Mouse (Mus musculus) embryonic facial prominence, embryonic 12.5 days (tissue): ENCODE measurements around the gene Dcaf11. TPM values are rescaled to one million over a fixed set of nuclear protein-coding genes. Genes with fewer than 3 reads are reported as not detected.

Experiments used
- ATAC-seq: fragments of 200-750 bp; cut with Nextera tagmentation; 2 replicates; pipeline ENCODE4 v1.8.0; 2017; ENCODE audit not compliant: insufficient number of reproducible peaks, insufficient read depth, low FRiP score, low TSS enrichment
- H3K27ac ChIP-seq: fragments of 300-500 bp; sonication (generic); 2 replicates; pipeline ENCODE4 v1.5.1; 2016; ENCODE audit warnings: mild to moderate bottlenecking
- H3K27me3 ChIP-seq: fragments of 300-500 bp; sonication (generic); 2 replicates; pipeline ENCODE4 v1.6.1; 2016; ENCODE audit warnings: mild to moderate bottlenecking, moderate library complexity
- H3K36me3 ChIP-seq: fragments of 300-500 bp; sonication (generic); 2 replicates; pipeline ENCODE4 v1.6.1; 2016; ENCODE audit warnings: mild to moderate bottlenecking
- H3K4me1 ChIP-seq: fragments of 300-500 bp; sonication (generic); 2 replicates; pipeline ENCODE4 v1.6.1; 2016
- H3K4me2 ChIP-seq: fragments of 300-500 bp; sonication (generic); replicated peaks from 2 replicates; pipeline ENCODE4 v1.6.1; 2016; ENCODE audit warnings: mild to moderate bottlenecking, moderate library complexity
- H3K4me3 ChIP-seq: fragments of 300-500 bp; sonication (generic); 2 replicates; pipeline ENCODE4 v1.5.1; 2016; ENCODE audit warnings: mild to moderate bottlenecking
- H3K9ac ChIP-seq: fragments of 300-500 bp; sonication (generic); 2 replicates; pipeline ENCODE4 v1.6.1; 2016; ENCODE audit warnings: mild to moderate bottlenecking, moderate library complexity
- H3K9me3 ChIP-seq: fragments of 300-500 bp; sonication (generic); 2 replicates; pipeline ENCODE4 v1.6.1; 2016; ENCODE audit warnings: mild to moderate bottlenecking, moderate library complexity
- WGBS: fragments of 180-500 bp; shearing (Covaris S2); methylation state at CpG from one replicate; pipeline ENCODE4 v1.1.7; 2016; 5-methylcytosine and 5-hydroxymethylcytosine counted together
- polyA plus RNA-seq: library from polyadenylated mRNA; unstranded; fragments of >200 nt; fragmentation: Nextera tagmentation; extraction: Ambion mirVana; gene quantifications from 2 replicates; pipeline ENCODE4 v1.2.1, GENCODE M21; 2016

The Dcaf11 gene
- polyA plus RNA-seq, 1 experiment from 2014 or later = 71.3 TPM

- H3K9me3 ChIP-seq = no peaks in the 10 kb centered on the region
- H3K4me3 ChIP-seq = no peak overlapping the region
- no peak for ATAC-seq
- peak overlapping the region; percentile 26; the same call in 1 of the 2 replicates for H3K4me2 ChIP-seq
- no peaks in the 10 kb centered on the region for H3K4me1 ChIP-seq
- 75% methylated on average over 16 of the region's 16 CpGs for WGBS
- no peaks in the 10 kb centered on the region for H3K27me3 ChIP-seq
- H3K27ac ChIP-seq = no peak overlapping the region
- H3K36me3 ChIP-seq = peaks cover 17% of the 10 kb centered on the region
- H3K9ac ChIP-seq = no peak overlapping the region
These were observed 16.6 kb downstream of the Dcaf11 start for GRCm38 (mm10) chr14:55576376-55576775.

- peak; percentile 85 for ATAC-seq
- H3K9ac ChIP-seq = peak within 1 kb of the TSS; percentile 85
- no peaks in the 10 kb centered on the region for H3K27me3 ChIP-seq
- H3K27ac ChIP-seq = peak within 1 kb of the TSS; percentile 79
- H3K4me3 ChIP-seq = peak within 1 kb of the TSS; percentile 73
- no peaks in the 10 kb centered on the region for H3K4me1 ChIP-seq
- 1% methylated on average over 32 of the region's 32 CpGs for whole genome bisulfite sequencing
- H3K36me3 ChIP-seq = peaks cover 22% of the 10 kb centered on the region
- no peaks in the 10 kb centered on the region for H3K9me3 ChIP-seq
- peak within 1 kb of the TSS; percentile 81 for H3K4me2 ChIP-seq
These were observed 18.3 kb downstream of the Dcaf11 start, which contains the start of gene Psme1 for GRCm38 (mm10) chr14:55577871-55578667. Gene Psme1, plus strand, starts transcription at chr14:55578123.

GRCm38 (mm10) chr14:55578668-55579269 is 19.0 kb downstream of the Dcaf11 start:
- H3K4me3 ChIP-seq = peak overlapping the region; percentile 73

GRCm38 (mm10) chr14:55579511-55580496 is 20.0 kb downstream of the Dcaf11 start:
- no peak overlapping the region for H3K4me3 ChIP-seq
- no peak overlapping the region for H3K4me2 ChIP-seq
- no peaks in the 10 kb centered on the region for H3K9me3 ChIP-seq
- H3K27me3 ChIP-seq = no peaks in the 10 kb centered on the region
- WGBS = 88% methylated on average over 23 of the region's 23 CpGs
- no peak overlapping the region for H3K9ac ChIP-seq
- peaks cover 4% of the 10 kb centered on the region; the same call in 1 of the 2 replicates for H3K4me1 ChIP-seq
- ATAC-seq = no peak
- no peak overlapping the region for H3K27ac ChIP-seq
- peaks cover 22% of the 10 kb centered on the region for H3K36me3 ChIP-seq

More at GRCm38 (mm10) chr14:55578668-55579269, 19.0 kb downstream of the Dcaf11 start:
- H3K27me3 ChIP-seq = no peaks in the 10 kb centered on the region
- H3K9me3 ChIP-seq = no peaks in the 10 kb centered on the region
- ATAC-seq = peak; percentile 8
- H3K27ac ChIP-seq = peak overlapping the region; percentile 79
- peak overlapping the region; percentile 85 for H3K9ac ChIP-seq
- no peaks in the 10 kb centered on the region for H3K4me1 ChIP-seq
- peaks cover 22% of the 10 kb centered on the region for H3K36me3 ChIP-seq
- H3K4me2 ChIP-seq = peak overlapping the region; percentile 81
- 28% methylated on average over 6 of the region's 6 CpGs for WGBS

GRCm38 (mm10) chr14:55580731-55581130 is 20.9 kb downstream of the Dcaf11 start:
- Histone ChIP-seq H3K9me3 (no peaks in the 10 kb centered on the region), H3K27me3 (0 out of 2 replicates have a peak, but pooled peaks cover 2% of the 10 kb centered on the region), H3K27ac (no peak overlapping the region), H3K4me2 (no peak overlapping the region), H3K9ac (no peak overlapping the region), H3K4me3 (no peak overlapping the region), H3K36me3 (peaks cover 22% of the 10 kb centered on the region), H3K4me1 (peaks cover 6% of the 10 kb centered on the region; the same call in 1 of the 2 replicates)
- WGBS = 94% methylated on average over 16 of the region's 16 CpGs
- ATAC-seq = no peak

- 0 out of 2 replicates have a peak, but pooled peaks cover 2% of the 10 kb centered on the region for H3K27me3 ChIP-seq
- no peak overlapping the region for H3K9ac ChIP-seq
- no peak overlapping the region for H3K4me3 ChIP-seq
- H3K4me1 ChIP-seq = peaks cover 6% of the 10 kb centered on the region; the same call in 1 of the 2 replicates
- peaks cover 25% of the 10 kb centered on the region for H3K36me3 ChIP-seq
- H3K9me3 ChIP-seq = no peaks in the 10 kb centered on the region
- H3K4me2 ChIP-seq = no peak overlapping the region
- WGBS = 73% methylated on average over 9 of the region's 9 CpGs
- no peak overlapping the region for H3K27ac ChIP-seq
- ATAC-seq = no peak
These were observed 22.3 kb downstream of the Dcaf11 start for GRCm38 (mm10) chr14:55581981-55582681.

GRCm38 (mm10) chr14:55584303-55584701 is 24.5 kb downstream of the Dcaf11 start:
- Histone ChIP-seq H3K9me3 (no peaks in the 10 kb centered on the region), H3K36me3 (peaks cover 30% of the 10 kb centered on the region), H3K4me3 (peak overlapping the region; percentile 41), H3K27me3 (0 out of 2 replicates have a peak, but pooled peaks cover 2% of the 10 kb centered on the region), H3K27ac (no peak overlapping the region), H3K4me1 (peaks cover 6% of the 10 kb centered on the region; the same call in 1 of the 2 replicates), H3K4me2 (peak overlapping the region; percentile 69), H3K9ac (peak overlapping the region; percentile 53)
- WGBS = 33% methylated on average over 5 of the region's 5 CpGs
- no peak for ATAC-seq

- WGBS = 1% methylated on average over 43 of the region's 43 CpGs
- Histone ChIP-seq H3K9ac (peak within 1 kb of the TSS; percentile 53), H3K4me1 (peaks cover 12% of the 10 kb centered on the region), H3K27ac (no peak within 1 kb of the TSS), H3K36me3 (peaks cover 27% of the 10 kb centered on the region), H3K4me3 (peak within 1 kb of the TSS; percentile 41), H3K4me2 (peak within 1 kb of the TSS; percentile 69), H3K27me3 (0 out of 2 replicates have a peak, but pooled peaks cover 2% of the 10 kb centered on the region), H3K9me3 (no peaks in the 10 kb centered on the region)
- ATAC-seq = no peak
These were observed 25.1 kb downstream of the Dcaf11 start, which contains the start of gene Emc9 for GRCm38 (mm10) chr14:55584702-55585565. Gene Emc9, minus strand, starts transcription at chr14:55585302.

- Histone ChIP-seq H3K4me3 (no peak overlapping the region), H3K9me3 (no peaks in the 10 kb centered on the region), H3K4me1 (peaks cover 15% of the 10 kb centered on the region), H3K27ac (no peak overlapping the region), H3K4me2 (peak overlapping the region; percentile 69; the same call in 1 of the 2 replicates), H3K36me3 (peaks cover 21% of the 10 kb centered on the region), H3K9ac (no peak overlapping the region), H3K27me3 (0 out of 2 replicates have a peak, but pooled peaks cover 2% of the 10 kb centered on the region)
- no peak for ATAC-seq
- WGBS = 62% methylated on average over 6 of the region's 6 CpGs
These were observed 25.8 kb downstream of the Dcaf11 start for GRCm38 (mm10) chr14:55585566-55585960.

GRCm38 (mm10) chr14:55586149-55586548 is 26.3 kb downstream of the Dcaf11 start:
- no peak for ATAC-seq
- Histone ChIP-seq H3K27ac (no peak overlapping the region), H3K9me3 (no peaks in the 10 kb centered on the region), H3K9ac (no peak overlapping the region), H3K27me3 (0 out of 2 replicates have a peak, but pooled peaks cover 2% of the 10 kb centered on the region), H3K4me2 (no peak overlapping the region), H3K36me3 (peaks cover 15% of the 10 kb centered on the region), H3K4me3 (no peak overlapping the region), H3K4me1 (peaks cover 15% of the 10 kb centered on the region)
- 88% methylated on average over 2 of the region's 2 CpGs for whole genome bisulfite sequencing
